32 mouse cellular contexts compared by ENCODE assay signal in genomic region chr1:35706336-35706735, GRCm38 (mm10).
"Had no signal": no experiment of that assay in that cellular context is flagged by ENCODE, and none has a peak within 500 bp of the region (broad histone marks: within the 10 kb centered on the region; RNA-seq: fewer than 3 reads in every experiment).

No protein-coding gene starts in this region.

- H3K27ac ChIP-seq: limb, embryonic 10.5 days; limb, embryonic 12.5 days; limb, embryonic 13.5 days; limb, embryonic 15.5 days; liver, embryonic 12.5 days; liver, embryonic 13.5 days; liver, embryonic 14.5 days; liver, embryonic 15.5 days; lung, embryonic 15.5 days; macrophage; midbrain, embryonic 10.5 days; midbrain, embryonic 12.5 days; midbrain, embryonic 13.5 days; midbrain, embryonic 15.5 days; neural tube, embryonic 12.5 days had no signal

- H3K27me3 ChIP-seq: limb, embryonic 12.5 days; limb, embryonic 13.5 days; limb, embryonic 15.5 days; liver, embryonic 12.5 days; liver, embryonic 13.5 days; liver, embryonic 15.5 days; lung, embryonic 15.5 days; megakaryocyte, embryonic 14.5 days; midbrain, embryonic 12.5 days; midbrain, embryonic 13.5 days; midbrain, embryonic 15.5 days; neural tube, embryonic 12.5 days had no signal

- H3K4me1 ChIP-seq: limb, embryonic 10.5 days; limb, embryonic 12.5 days; limb, embryonic 13.5 days; limb, embryonic 15.5 days; liver, embryonic 12.5 days; liver, embryonic 13.5 days; liver, embryonic 15.5 days; lung, embryonic 15.5 days; megakaryocyte, embryonic 14.5 days; midbrain, embryonic 15.5 days; neural tube, embryonic 12.5 days had no signal

- ATAC-seq: liver, embryonic 12.5 days; liver, postnatal 0 days; lung, postnatal 0 days; midbrain, embryonic 13.5 days; midbrain, embryonic 15.5 days; midbrain, embryonic 16.5 days had no signal

- H3K9me3 ChIP-seq: limb, embryonic 10.5 days; limb, embryonic 12.5 days; limb, embryonic 13.5 days; limb, embryonic 15.5 days; liver, embryonic 12.5 days; liver, embryonic 13.5 days; liver, embryonic 15.5 days; lung, embryonic 15.5 days; midbrain, embryonic 10.5 days; midbrain, embryonic 12.5 days; midbrain, embryonic 13.5 days; midbrain, embryonic 15.5 days; neural tube, embryonic 12.5 days had no signal

- H3K4me3 ChIP-seq: limb, embryonic 10.5 days; limb, embryonic 12.5 days; limb, embryonic 13.5 days; limb, embryonic 15.5 days; liver, embryonic 12.5 days; liver, embryonic 13.5 days; liver, embryonic 15.5 days; lung, embryonic 15.5 days; megakaryocyte, embryonic 14.5 days; midbrain, embryonic 10.5 days; midbrain, embryonic 12.5 days; midbrain, embryonic 13.5 days; midbrain, embryonic 15.5 days; myocyte; neural tube, embryonic 12.5 days had no signal

- H3K9ac ChIP-seq: limb, embryonic 12.5 days; limb, embryonic 13.5 days; limb, embryonic 15.5 days; liver, embryonic 12.5 days; liver, embryonic 13.5 days; liver, embryonic 14.5 days; liver, embryonic 15.5 days; liver, postnatal 0 days; lung, embryonic 14.5 days; lung, embryonic 15.5 days; midbrain, embryonic 12.5 days; midbrain, embryonic 13.5 days; midbrain, embryonic 15.5 days; neural tube, embryonic 12.5 days had no signal

- DNase-seq: left cerebral cortex, postnatal 4 days; liver; liver, embryonic 13.5 days; liver, postnatal 0 days; lung, adult 18-20 months; lung, adult 2 months; lung, embryonic 14.5 days; lung, postnatal 10 days; lung, postnatal 14 days; lung, postnatal 36 days; lung, postnatal 4 days; midbrain, embryonic 14.5 days had no signal

- H3K36me3 ChIP-seq: limb, embryonic 10.5 days; limb, embryonic 12.5 days; limb, embryonic 13.5 days; limb, embryonic 15.5 days; liver, embryonic 12.5 days; liver, embryonic 13.5 days; liver, embryonic 15.5 days; lung, embryonic 15.5 days; midbrain, embryonic 10.5 days; midbrain, embryonic 12.5 days; midbrain, embryonic 13.5 days; midbrain, embryonic 15.5 days; neural tube, embryonic 12.5 days had no signal

- H3K4me2 ChIP-seq: limb, embryonic 12.5 days; limb, embryonic 13.5 days; limb, embryonic 15.5 days; liver, embryonic 11.5 days; liver, embryonic 12.5 days; liver, embryonic 13.5 days; liver, embryonic 15.5 days; lung, embryonic 14.5 days; lung, embryonic 15.5 days; midbrain, embryonic 11.5 days; midbrain, embryonic 12.5 days; midbrain, embryonic 13.5 days; midbrain, embryonic 15.5 days; neural tube, embryonic 12.5 days had no signal
